Mouse (Mus musculus): Measurements from ENCODE around the gene Tcf21. TPM values are rescaled to one million over a fixed set of nuclear protein-coding genes. Genes with fewer than 3 reads are reported as not detected.

Gene Tcf21
- 10 to 100 TPM; 32.6 to 58.5 TPM for total RNA-seq (2021)
- long read RNA-seq, experiment 1, transcript Tcf21-201 (2 exons, 1,267 nt): major isoform, 58 of 61 reads
- long read RNA-seq, experiment 1, partial matches to known transcripts: 0 of 61 reads
- long read RNA-seq, experiment 1, other reads (novel, unspliced or antisense): 2 of 61 reads
- long read RNA-seq, experiment 2, transcript Tcf21-201 (2 exons, 1,267 nt): major isoform, 152 of 157 reads
- long read RNA-seq, experiment 2, partial matches to known transcripts: 0 of 157 reads
- long read RNA-seq, experiment 2, other reads (novel, unspliced or antisense): 2 of 157 reads

DNA sequence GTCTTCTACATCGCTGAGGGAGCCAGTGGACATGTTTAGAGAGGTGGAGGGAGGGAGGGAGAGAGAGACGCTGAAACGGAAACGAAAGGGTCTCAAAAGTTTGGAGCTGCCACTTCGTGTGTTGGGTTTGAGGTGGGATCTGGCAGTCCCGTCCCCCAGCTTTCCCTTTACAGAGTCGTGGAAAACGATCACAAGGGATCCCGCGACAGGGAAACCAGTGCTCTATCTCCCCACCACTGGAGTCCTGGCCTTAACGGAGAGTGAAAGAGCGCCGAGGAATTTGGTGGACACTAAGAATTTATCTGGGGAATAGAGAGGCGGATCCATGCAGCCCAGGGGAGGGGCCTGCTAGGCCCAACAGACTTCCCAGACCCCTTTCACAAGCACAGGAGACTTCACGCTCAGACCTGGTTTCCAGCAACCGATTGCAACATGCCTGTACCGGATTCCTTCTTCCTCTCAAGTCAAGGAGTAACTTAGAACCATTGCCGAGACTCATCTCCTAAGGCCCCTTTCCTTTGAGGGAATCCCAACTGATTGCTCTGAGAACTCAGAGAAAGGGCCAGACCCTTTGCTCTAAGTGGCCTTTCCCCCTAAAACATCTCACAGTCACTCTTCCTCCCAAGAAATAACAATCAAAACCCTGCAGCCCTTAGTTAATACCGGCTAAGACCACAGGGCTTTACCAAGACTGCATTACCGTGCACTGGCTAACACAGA, at the start of gene Tcf21:
Gene Tcf21 (minus strand): TSS at position 304 of the 720 bp plus-strand sequence.
- no peak for DNase-seq (ENCODE audit: low spot score in 2 of 2)

- no peak for DNase-seq (ENCODE audit: low spot score in 2 of 2)
These were observed 48.5 kb upstream of the Tcf21 start for GRCm38 (mm10) chr10:22868386-22868918.

DNA sequence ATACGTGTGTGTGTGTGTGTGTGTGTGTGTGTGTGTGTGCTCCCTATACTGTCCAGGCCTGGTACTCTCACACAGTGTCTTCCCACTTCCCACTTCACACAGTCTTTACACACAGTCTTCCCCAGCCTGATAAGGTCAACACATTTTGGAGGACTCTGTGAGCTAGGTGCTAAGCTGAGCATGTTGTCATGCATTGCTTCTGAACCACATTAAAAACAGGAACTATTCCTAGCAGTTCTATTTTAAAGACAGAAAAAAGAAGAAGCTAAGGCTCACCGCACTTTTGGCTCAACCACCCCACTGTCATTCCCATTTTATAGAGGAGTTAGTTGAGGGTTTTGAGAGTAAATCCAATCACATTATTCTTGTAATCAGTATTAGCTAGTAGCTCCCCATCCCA, 47.2 kb upstream of the Tcf21 start:
- no peak for DNase-seq (ENCODE audit: low spot score in 2 of 2)

GRCm38 (mm10) chr10:22858111-22858510, 38.1 kb upstream of the Tcf21 start:
- no peak for DNase-seq (ENCODE audit: low spot score in 2 of 2)

- no peak for DNase-seq (ENCODE audit: low spot score in 2 of 2)
These were observed 34.4 kb upstream of the Tcf21 start for GRCm38 (mm10) chr10:22854330-22854729.

GRCm38 (mm10) chr10:22845351-22845750, 25.4 kb upstream of the Tcf21 start:
- no peak for DNase-seq (ENCODE audit: low spot score in 2 of 2)

- no peak for DNase-seq (ENCODE audit: low spot score in 2 of 2)
These were observed 24.8 kb upstream of the Tcf21 start for GRCm38 (mm10) chr10:22844731-22845130.

DNA sequence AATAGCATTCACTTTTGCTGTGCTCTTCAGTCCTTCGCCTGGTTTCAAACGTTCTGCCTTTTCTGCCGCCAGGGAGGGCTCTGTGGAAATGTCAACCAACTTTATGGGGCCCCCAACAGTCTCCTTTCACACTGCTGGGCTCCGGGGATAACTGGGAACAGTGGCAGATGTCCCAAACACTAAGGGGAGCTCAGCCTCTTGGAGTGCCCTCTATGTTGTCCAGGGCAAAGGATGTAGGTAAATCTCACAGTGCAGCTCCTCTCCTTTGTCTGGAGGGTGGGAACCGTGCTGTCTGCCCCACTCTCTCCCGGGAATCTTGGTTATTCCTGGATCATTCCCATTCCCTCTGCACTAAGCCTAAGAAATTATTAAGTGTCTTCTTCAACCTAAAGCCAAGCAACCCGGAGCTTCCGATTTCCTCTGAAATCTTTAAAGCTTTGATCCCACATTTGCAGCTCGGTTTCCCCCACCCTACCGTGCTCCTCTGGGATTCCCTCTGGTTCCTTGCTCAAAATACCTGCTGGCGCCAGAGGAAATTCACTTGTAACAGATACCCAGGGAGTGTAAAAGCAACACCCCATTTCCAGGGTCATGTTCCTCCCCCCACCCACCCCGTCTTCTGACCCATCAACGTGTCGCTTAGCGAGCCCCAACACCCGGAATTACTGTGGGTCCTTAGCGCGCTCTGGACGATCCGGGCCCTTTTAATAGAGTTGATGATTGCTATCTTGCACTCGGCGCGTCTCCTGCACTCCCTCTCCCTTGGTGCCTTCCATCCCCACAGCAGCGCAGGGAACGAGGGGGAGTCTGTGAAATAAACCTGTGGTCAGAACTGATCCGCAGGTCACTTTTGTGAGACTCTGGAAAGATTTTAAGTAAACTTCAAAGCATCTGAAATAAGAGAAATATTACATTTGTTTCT, 23.7 kb upstream of the Tcf21 start:
- DNase-seq (ENCODE audit: low spot score in 2 of 2): no peak

DNA sequence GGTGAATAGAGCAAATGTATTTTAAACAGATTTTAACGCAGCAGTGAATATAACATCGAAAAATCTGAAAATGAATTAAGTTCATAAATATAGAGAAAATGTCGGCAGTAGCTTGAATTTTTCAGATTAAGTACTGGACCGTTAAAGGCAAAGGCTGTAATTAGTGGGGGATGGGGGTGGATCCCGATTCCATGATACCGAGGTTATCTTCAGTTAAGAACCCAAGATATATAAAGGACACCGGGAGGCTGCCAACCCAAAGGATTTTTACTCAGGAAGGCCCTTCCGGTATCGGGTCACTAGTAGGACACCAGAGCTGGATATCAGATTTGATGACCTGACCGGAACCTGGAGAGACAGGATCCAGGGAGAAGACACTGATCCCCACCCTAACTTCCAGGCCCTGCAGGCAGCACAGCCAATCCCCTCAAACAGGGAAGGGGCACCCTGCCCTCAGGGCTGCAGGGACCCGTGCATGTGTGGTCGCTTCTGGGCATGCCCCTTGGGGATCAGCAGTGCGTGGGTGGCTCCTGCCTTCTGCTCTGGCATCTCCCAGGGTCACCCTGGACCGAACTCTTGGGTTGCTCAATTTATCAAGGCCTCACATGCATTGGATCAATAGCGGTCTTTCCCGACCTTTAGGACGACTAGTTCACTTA, 22.9 kb upstream of the Tcf21 start:
- DNase-seq (ENCODE audit: low spot score in 2 of 2): no peak

- no peak for DNase-seq (ENCODE audit: low spot score in 2 of 2)
These were observed 22.1 kb upstream of the Tcf21 start for GRCm38 (mm10) chr10:22842113-22842512.

DNA sequence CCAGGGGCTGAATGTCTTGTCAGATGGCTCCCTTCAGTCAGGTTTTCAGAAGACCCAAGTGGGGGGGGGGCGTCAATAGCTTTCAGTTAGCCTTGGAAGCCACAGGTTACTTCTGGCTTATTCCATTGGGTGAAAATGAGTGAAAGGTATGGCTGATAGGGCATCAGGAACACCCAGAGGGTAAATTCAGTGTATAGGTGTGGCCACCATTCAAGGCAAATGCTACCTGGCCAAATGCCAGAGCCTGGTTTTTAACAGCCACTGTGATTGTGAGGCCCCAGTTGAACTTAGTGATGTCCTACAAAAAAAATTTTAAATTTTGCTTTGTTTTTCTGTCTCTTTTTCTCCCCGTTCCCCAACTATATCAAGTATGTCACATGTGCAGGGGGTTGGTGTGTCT, 6.3 kb upstream of the Tcf21 start:
- DNase-seq (ENCODE audit: low spot score in 2 of 2): no peak

- DNase-seq (ENCODE audit: low spot score in 2 of 2): no peak
These were observed 2.9 kb upstream of the Tcf21 start for GRCm38 (mm10) chr10:22822896-22823295.

- DNase-seq (ENCODE audit: low spot score in 2 of 2): no peak
These were observed 2.5 kb upstream of the Tcf21 start for GRCm38 (mm10) chr10:22822486-22822885.

GRCm38 (mm10) chr10:22821709-22822108, 1.7 kb upstream of the Tcf21 start:
- no peak for DNase-seq (ENCODE audit: low spot score in 2 of 2)

- DNase-seq (ENCODE audit: low spot score in 2 of 2): no peak
These were observed 1.3 kb upstream of the Tcf21 start for GRCm38 (mm10) chr10:22821267-22821666.

- no peak for DNase-seq (ENCODE audit: low spot score in 2 of 2)
These were observed 867 bp upstream of the Tcf21 start for GRCm38 (mm10) chr10:22820841-22821240.

- no peak for DNase-seq (ENCODE audit: low spot score in 2 of 2)
These were observed 619 bp downstream of the Tcf21 start for GRCm38 (mm10) chr10:22819239-22819870.

DNA sequence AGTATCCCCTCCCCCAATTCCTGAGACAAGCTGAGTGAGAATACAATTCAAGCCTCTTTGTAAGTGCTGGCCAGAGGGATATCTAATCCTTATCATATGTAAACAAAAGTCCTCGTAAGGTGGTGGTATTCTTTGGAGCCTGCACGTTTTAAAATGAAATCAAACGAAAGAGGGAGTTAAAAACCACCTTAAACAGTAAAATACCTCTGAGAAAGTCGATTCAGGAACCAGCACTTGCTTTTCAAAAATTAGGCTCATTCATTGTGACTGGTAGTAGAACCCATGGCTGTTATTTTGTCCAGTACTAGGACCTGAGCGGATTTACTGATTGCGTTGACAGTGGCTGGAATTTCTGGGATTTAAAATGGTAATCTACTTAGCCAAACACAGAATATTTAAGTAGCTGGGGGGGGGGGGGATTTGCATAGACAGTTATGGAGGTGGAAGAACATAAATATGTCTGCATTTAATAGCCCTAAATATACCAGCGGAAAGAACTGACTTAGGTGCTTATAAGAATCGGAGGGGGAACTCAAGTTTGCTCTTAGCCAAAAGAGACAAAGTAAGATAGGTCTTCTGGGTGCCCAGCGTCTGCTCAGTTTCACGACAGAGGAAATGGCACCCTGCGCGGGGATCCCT, 1.3 kb downstream of the Tcf21 start:
- DNase-seq (ENCODE audit: low spot score in 2 of 2): no peak

- DNase-seq (ENCODE audit: low spot score in 2 of 2): no peak
These were observed 2.0 kb downstream of the Tcf21 start for GRCm38 (mm10) chr10:22817976-22818375.

- DNase-seq (ENCODE audit: low spot score in 2 of 2): no peak
These were observed 2.4 kb downstream of the Tcf21 start for GRCm38 (mm10) chr10:22817561-22817960.

All from adrenal gland, postnatal 4 days (tissue).